Mouse (Mus musculus) olfactory bulb, adult 2 months (tissue): ENCODE measurements at regions not wholly inside any gene's neighbourhood (a gene's known extent, or its start where the extent isn't known, plus 50 kb on each side); places are given as distances from the start of the nearest gene placed in this dataset.

ENCODE experiments used
- CTCF ChIP-seq: fragments of 200-500 bp; IDR thresholded peaks from 2 replicates; pipeline ENCODE4 v1.5.1; 2012; ENCODE audit warnings: low read depth, mild to moderate bottlenecking, low read length, moderate library complexity; ENCODE audit not compliant: insufficient read depth
- POLR2A ChIP-seq: fragments of 200-500 bp; IDR thresholded peaks from 2 replicates; pipeline ENCODE4 v1.6.1; 2012; ENCODE audit warnings: mild to moderate bottlenecking, low read depth, low read length, moderate library complexity; ENCODE audit not compliant: insufficient read depth

DNA sequence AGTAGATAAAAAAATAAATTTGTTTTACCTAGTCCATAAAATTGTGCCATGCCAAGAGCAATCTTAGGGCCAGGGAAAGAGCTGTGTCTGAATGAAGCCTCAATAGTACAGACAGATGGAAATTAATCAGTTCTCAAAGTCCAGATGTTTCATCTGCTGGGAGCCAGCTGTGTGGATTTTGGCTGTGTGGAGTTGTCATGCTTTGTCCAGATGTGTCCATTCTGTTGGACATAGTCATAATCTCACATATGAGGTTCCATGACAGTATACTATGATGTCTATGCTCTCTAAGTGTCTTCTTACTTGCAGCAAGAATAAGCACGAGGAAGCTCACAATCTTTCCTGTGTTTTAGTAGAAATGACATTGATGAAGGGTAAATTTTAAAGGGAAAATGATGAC is 105.8 kb upstream of the 4933415F23Rik start:
- no peak for TF ChIP-seq CTCF
- no peak for TF ChIP-seq POLR2A
